Comparison of ENCODE assay signal across 11 mouse cellular contexts in genomic region chr9:60608086-60608485, GRCm38 (mm10).
"Had no signal": no experiment of that assay in that cellular context is flagged by ENCODE, and none has a peak within 500 bp of the region (broad histone marks: within the 10 kb centered on the region; RNA-seq: fewer than 3 reads in every experiment).

No protein-coding gene starts in this region.

- DNase-seq: kidney, adult 2 months; kidney, postnatal 25 days; layer of hippocampus, adult 9-11 months; layer of hippocampus, postnatal 36 days; liver; lung, adult 18-20 months; lung, postnatal 10 days; lung, postnatal 4 days; midbrain, embryonic 14.5 days; thymus, adult 2 months; thymus, postnatal 25 days had no signal
